Mouse (Mus musculus) ovary, adult 18-20 months (tissue): Measurements from ENCODE around the gene Plin5.

Experiments used
- DNase-seq: peaks from one replicate; pipeline ENCODE4 v3.0.0; 2022; ENCODE audit warnings: low spot score, mixed read lengths

Plin5 gene

GRCm38 (mm10) chr17:56133457-56134363 lies 16.3 kb upstream of the Plin5 start:
- no peak for DNase-seq

- DNase-seq, result no peak
These were observed 15.3 kb upstream of the Plin5 start for GRCm38 (mm10) chr17:56132661-56133060.

GRCm38 (mm10) chr17:56131814-56132213 lies 14.4 kb upstream of the Plin5 start:
- no peak for DNase-seq

GRCm38 (mm10) chr17:56131136-56131535 lies 13.7 kb upstream of the Plin5 start:
- DNase-seq, result no peak

GRCm38 (mm10) chr17:56128246-56128645 lies 10.8 kb upstream of the Plin5 start:
- DNase-seq, result no peak

- DNase-seq, result no peak
These were observed 8.8 kb upstream of the Plin5 start for GRCm38 (mm10) chr17:56126175-56126574.

GRCm38 (mm10) chr17:56125276-56125630 lies 7.9 kb upstream of the Plin5 start:
- DNase-seq, result no peak

- no peak for DNase-seq
These were observed 7.2 kb upstream of the Plin5 start for GRCm38 (mm10) chr17:56124377-56125275.

- no peak for DNase-seq
These were observed 6.4 kb upstream of the Plin5 start for GRCm38 (mm10) chr17:56123681-56124340.

- DNase-seq, result no peak
These were observed 5.8 kb upstream of the Plin5 start for GRCm38 (mm10) chr17:56123161-56123560.

- no peak for DNase-seq
These were observed 4.4 kb upstream of the Plin5 start, which contains the start of gene Lrg1 for GRCm38 (mm10) chr17:56121826-56122225. Gene Lrg1 (minus strand): TSS chr17:56122001.

- peak; percentile 52 for DNase-seq
These were observed 2.8 kb upstream of the Plin5 start for GRCm38 (mm10) chr17:56119981-56120880.

- no peak for DNase-seq
These were observed 2.0 kb upstream of the Plin5 start for GRCm38 (mm10) chr17:56119431-56119830.

GRCm38 (mm10) chr17:56116193-56116592 lies 1.2 kb downstream of the Plin5 start:
- DNase-seq, result no peak

GRCm38 (mm10) chr17:56112743-56113142 lies 4.7 kb downstream of the Plin5 start:
- DNase-seq, result no peak

- DNase-seq, result no peak
These were observed 5.5 kb downstream of the Plin5 start for GRCm38 (mm10) chr17:56111864-56112263.

GRCm38 (mm10) chr17:56111021-56111420 lies 6.4 kb downstream of the Plin5 start:
- DNase-seq, result no peak

- no peak for DNase-seq
These were observed 6.8 kb downstream of the Plin5 start for GRCm38 (mm10) chr17:56110571-56110970.

GRCm38 (mm10) chr17:56109219-56110051 lies 8.0 kb downstream of the Plin5 start, which contains the start of gene Plin4:
Gene Plin4 (minus strand): TSS chr17:56109803.
- DNase-seq, result no peak
